Mouse (Mus musculus): Measurements from ENCODE around the gene Mfsd12.

DNA sequence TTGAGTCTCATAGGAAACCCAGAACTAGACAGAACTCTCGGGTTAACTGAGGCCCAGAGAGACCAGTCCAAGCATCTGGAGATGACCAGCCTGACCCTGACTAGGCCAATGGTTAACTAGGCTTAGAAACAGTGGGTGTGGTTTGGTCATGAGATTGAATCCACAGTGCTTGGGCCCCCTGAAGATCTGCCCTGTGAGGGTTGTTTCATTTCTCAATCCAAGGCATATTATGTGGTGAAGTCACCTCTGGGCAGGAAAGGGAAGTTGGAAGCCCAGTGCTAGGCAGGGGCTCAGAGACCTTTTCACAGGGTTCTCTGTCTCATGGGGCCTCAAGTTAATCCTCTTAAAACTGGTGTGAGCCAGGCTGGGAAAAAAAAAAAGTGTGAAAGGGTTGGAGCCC lies 1.6 kb downstream of the Mfsd12 start:
- no peak for TF ChIP-seq CTCF (conservative IDR thresholded peaks at IDR 0.05; ENCODE audit: low read length)
- TF ChIP-seq NANOG (IDR thresholded peaks at IDR 0.05; ENCODE audit: borderline replicate concordance, low read length) = no peak
